Mouse (Mus musculus) kidney, adult 2 months (tissue): ENCODE results near the gene H2-DMa.
A peak's percentile ranks its signal among the peaks of the same experiment; 100 is the strongest.

Source experiments
- CTCF ChIP-seq: fragments of 200-500 bp; conservative IDR thresholded peaks from 2 replicates; pipeline ENCODE4 v1.5.1; 2011; ENCODE audit warnings: low read depth, mild to moderate bottlenecking, control low read depth, low read length, moderate library complexity, mixed read lengths; ENCODE audit not compliant: insufficient read depth, insufficient read length
- POLR2A ChIP-seq: fragments of 200-500 bp; IDR thresholded peaks from one replicate; pipeline ENCODE4 v1.6.1; 2011; ENCODE audit warnings: low read depth, low read length, control low read depth

DNA sequence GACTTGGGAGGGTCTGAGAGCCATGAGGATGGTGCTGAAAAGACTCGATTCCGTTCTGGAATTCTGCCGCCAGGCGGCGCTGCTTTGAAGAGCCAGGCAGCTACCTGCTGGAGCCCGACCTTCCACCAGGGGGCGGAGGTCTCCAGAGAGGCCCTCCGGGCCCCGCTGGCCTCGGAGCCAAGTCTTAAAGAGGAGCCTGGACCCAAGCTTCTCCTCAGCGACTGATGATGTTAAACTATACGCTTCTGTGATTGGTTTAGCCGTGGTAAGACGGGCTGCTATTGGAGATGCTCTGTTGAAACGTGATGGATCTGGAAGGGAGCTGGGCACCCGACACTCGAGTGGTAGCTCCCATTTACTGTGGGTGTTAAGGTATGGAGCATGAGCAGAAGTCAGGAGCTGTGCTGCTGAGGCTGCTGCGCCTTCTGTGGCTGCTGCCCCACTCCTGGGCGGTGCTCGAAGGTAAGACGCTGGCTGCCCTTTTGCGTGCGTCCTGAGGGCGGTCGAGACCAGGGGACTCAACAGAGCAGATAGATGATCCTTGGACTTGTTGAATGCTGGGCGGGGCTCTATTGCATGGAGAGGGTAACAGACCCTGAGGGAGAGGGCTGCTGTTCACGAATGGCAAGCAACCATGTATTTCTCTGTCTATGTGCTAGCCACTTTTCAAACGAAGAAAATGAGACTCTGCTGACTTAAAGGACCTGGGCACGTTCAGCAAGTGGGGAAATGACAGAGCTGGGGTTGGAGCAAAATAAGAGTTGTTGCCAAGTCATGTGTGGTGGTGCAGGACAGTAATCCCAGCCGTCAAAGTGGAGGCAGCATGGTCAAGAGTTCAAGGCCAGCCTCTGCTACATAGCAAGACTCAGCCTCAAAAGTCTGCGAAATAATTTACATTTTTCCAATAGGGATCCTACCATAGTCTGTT, 16.2 kb downstream of the H2-DMa start:
- TF ChIP-seq CTCF, result peak; percentile 99
- no peak for TF ChIP-seq POLR2A
